25 mouse cellular contexts compared by ENCODE assay signal in genomic region chr2:6969228-6969627, GRCm38 (mm10).
DNase-seq lines count a peak whose midpoint lies in the region; ATAC-seq and TF ChIP-seq lines count a peak whose summit lies in the region.
"Had no signal": no experiment of that assay in that cellular context is flagged by ENCODE, and none has a peak within 500 bp of the region (broad histone marks: within the 10 kb centered on the region; RNA-seq: fewer than 3 reads in every experiment).

No protein-coding gene starts in this region.

- no peaks in the 10 kb centered on the region for H3K36me3 ChIP-seq in forebrain, embryonic 14.5 days (ENCODE audit: control insufficient read depth, insufficient read depth, low read length)
- H3K36me3 ChIP-seq in forebrain, embryonic 10.5 days (replicated peaks), result no peaks in the 10 kb centered on the region
- no peaks in the 10 kb centered on the region for H3K36me3 ChIP-seq in forebrain, embryonic 16.5 days (ENCODE audit: control insufficient read depth, insufficient read depth)
- no peaks in the 10 kb centered on the region for H3K36me3 ChIP-seq in liver, postnatal 0 days (replicated peaks; ENCODE audit: insufficient read depth, low read length)
- H3K36me3 ChIP-seq: embryonic facial prominence, embryonic 13.5 days; embryonic facial prominence, embryonic 15.5 days; G1E had no signal

- no peaks in the 10 kb centered on the region for H3K27me3 ChIP-seq in forebrain, embryonic 14.5 days (replicated peaks; ENCODE audit: control insufficient read depth, insufficient read depth, low read length)
- no peaks in the 10 kb centered on the region for H3K27me3 ChIP-seq in forebrain, embryonic 10.5 days (ENCODE audit: poor library complexity, severe bottlenecking)
- H3K27me3 ChIP-seq in forebrain, embryonic 16.5 days (replicated peaks; ENCODE audit: control insufficient read depth, insufficient read depth, low read length), result no peaks in the 10 kb centered on the region
- no peaks in the 10 kb centered on the region for H3K27me3 ChIP-seq in liver, postnatal 0 days (ENCODE audit: insufficient read depth, low read length)
- H3K27me3 ChIP-seq: CH12.LX; embryonic facial prominence, embryonic 13.5 days; embryonic facial prominence, embryonic 15.5 days; Patski had no signal

- no peak overlapping the region for H3K27ac ChIP-seq in forebrain, embryonic 14.5 days (ENCODE audit: low read depth, low read length)
- H3K27ac ChIP-seq in forebrain, embryonic 10.5 days, result no peak overlapping the region
- peak overlapping the region; percentile 61 for H3K27ac ChIP-seq in layer of hippocampus, adult 2 months
- H3K27ac ChIP-seq in forebrain, embryonic 16.5 days (ENCODE audit: low read length), result no peak overlapping the region; the same call in none of the 2 replicates
- no peak overlapping the region for H3K27ac ChIP-seq in liver, postnatal 0 days (ENCODE audit: low read depth)
- H3K27ac ChIP-seq: embryonic facial prominence, embryonic 13.5 days; embryonic facial prominence, embryonic 15.5 days had no signal

- peak; percentile 28 for DNase-seq in forebrain, embryonic 14.5 days (ENCODE audit: low spot score)
- no peak for DNase-seq in forebrain, embryonic 10.5 days (ENCODE audit: extremely low spot score, low spot score)
- DNase-seq in layer of hippocampus, adult 2 months (ENCODE audit: low spot score in 2 of 2), result no peak
- DNase-seq in layer of hippocampus, adult 9-10 months (ENCODE audit: low spot score), result no peak
- peak; percentile 63 for DNase-seq in brain, embryonic 14.5 days (ENCODE audit: low read depth)
- DNase-seq in liver, postnatal 0 days, result no peak
- DNase-seq: adrenal gland, adult 8-10 months; adrenal gland, postnatal 14 days; adrenal gland, postnatal 36 days; cerebellum, adult 11 months; cerebellum, adult 18-20 months; cerebellum, adult 8-10 months; cerebellum, adult 9-11 months; cerebellum, postnatal 36 days; embryo, embryonic 11 days had no signal

- H3K9ac ChIP-seq in forebrain, embryonic 14.5 days (ENCODE audit: low read length), result no peak overlapping the region
- no peak overlapping the region; the same call in 1 of the 2 replicates for H3K9ac ChIP-seq in forebrain, embryonic 16.5 days (replicated peaks; ENCODE audit: low read depth, low read length)
- H3K9ac ChIP-seq in liver, postnatal 0 days (replicated peaks), result no peak overlapping the region
- H3K9ac ChIP-seq: embryonic facial prominence, embryonic 13.5 days; embryonic facial prominence, embryonic 15.5 days had no signal

- TF ChIP-seq CTCF in layer of hippocampus, adult 2 months (conservative IDR thresholded peaks at IDR 0.05), result no peak
- TF ChIP-seq CTCF in brain, embryonic 14.5 days (IDR thresholded peaks at IDR 0.05; ENCODE audit: borderline replicate concordance, extremely low read depth, insufficient read depth, insufficient read length), result no peak
- no peak for TF ChIP-seq CTCF in liver, postnatal 0 days (IDR thresholded peaks at IDR 0.05; ENCODE audit: low read depth)

- WGBS in forebrain, embryonic 14.5 days, result 64% methylated on average over 6 of the region's 6 CpGs
- WGBS in forebrain, embryonic 10.5 days, result 89% methylated on average over 6 of the region's 6 CpGs
- WGBS in forebrain, embryonic 16.5 days, result 43% methylated on average over 6 of the region's 6 CpGs
- 79% methylated on average over 6 of the region's 6 CpGs for WGBS in liver, postnatal 0 days (ENCODE audit: insufficient replicate concordance)

- no peak for TF ChIP-seq POLR2A in brain, embryonic 14.5 days (IDR thresholded peaks at IDR 0.05; ENCODE audit: borderline replicate concordance, extremely low read depth, insufficient read depth, insufficient read length, poor library complexity, severe bottlenecking)

- H3K4me1 ChIP-seq in forebrain, embryonic 14.5 days (ENCODE audit: control insufficient read depth, insufficient read depth, low read length), result no peaks in the 10 kb centered on the region
- H3K4me1 ChIP-seq in forebrain, embryonic 10.5 days, result no peaks in the 10 kb centered on the region
- peaks cover 11% of the 10 kb centered on the region for H3K4me1 ChIP-seq in forebrain, embryonic 16.5 days (replicated peaks; ENCODE audit: control insufficient read depth, insufficient read depth, low read length)
- no peaks in the 10 kb centered on the region for H3K4me1 ChIP-seq in liver, postnatal 0 days (ENCODE audit: insufficient read depth)
- H3K4me1 ChIP-seq: embryonic facial prominence, embryonic 13.5 days; embryonic facial prominence, embryonic 15.5 days had no signal

- H3K4me2 ChIP-seq in forebrain, embryonic 14.5 days (ENCODE audit: low read length), result no peak overlapping the region
- no peak overlapping the region for H3K4me2 ChIP-seq in forebrain, embryonic 16.5 days (ENCODE audit: low read length)
- no peak overlapping the region for H3K4me2 ChIP-seq in liver, postnatal 0 days (ENCODE audit: low read depth, low read length)
- H3K4me2 ChIP-seq: embryonic facial prominence, embryonic 13.5 days; embryonic facial prominence, embryonic 15.5 days had no signal

- no peak overlapping the region for H3K4me3 ChIP-seq in forebrain, embryonic 14.5 days (ENCODE audit: low read depth, low read length)
- no peak overlapping the region for H3K4me3 ChIP-seq in forebrain, embryonic 10.5 days
- no peak overlapping the region for H3K4me3 ChIP-seq in layer of hippocampus, adult 2 months
- no peak overlapping the region for H3K4me3 ChIP-seq in forebrain, embryonic 16.5 days (replicated peaks; ENCODE audit: low read length)
- no peak overlapping the region for H3K4me3 ChIP-seq in liver, postnatal 0 days (ENCODE audit: low read depth, low read length)
- H3K4me3 ChIP-seq: embryonic facial prominence, embryonic 13.5 days; embryonic facial prominence, embryonic 15.5 days; erythroblast, embryonic 14.5 days had no signal

- peak; percentile 40; the same call in 1 of the 2 replicates for ATAC-seq in forebrain, embryonic 14.5 days
- ATAC-seq in forebrain, embryonic 16.5 days, result peak; percentile 55; the same call in 1 of the 2 replicates
- no peak for ATAC-seq in monocyte, adult 5-6 weeks (replicated peaks; ENCODE audit: insufficient number of reproducible peaks, low FRiP score, low TSS enrichment, poor library complexity, severe bottlenecking)
- ATAC-seq in liver, postnatal 0 days, result no peak
- ATAC-seq: activated CD4-positive, CD25-positive, alpha-beta regulatory T cell, adult 4 months; CD4-positive, CD25-positive, alpha-beta regulatory T cell, adult 4 months; Patski had no signal

- H3K9me3 ChIP-seq in forebrain, embryonic 14.5 days (replicated peaks; ENCODE audit: control insufficient read depth, low read length), result no peaks in the 10 kb centered on the region
- H3K9me3 ChIP-seq in forebrain, embryonic 10.5 days, result no peaks in the 10 kb centered on the region
- H3K9me3 ChIP-seq in forebrain, embryonic 16.5 days (ENCODE audit: control insufficient read depth, low read length), result no peaks in the 10 kb centered on the region
- H3K9me3 ChIP-seq in liver, postnatal 0 days (ENCODE audit: low read length), result no peaks in the 10 kb centered on the region
- H3K9me3 ChIP-seq: embryonic facial prominence, embryonic 13.5 days; embryonic facial prominence, embryonic 15.5 days; G1E had no signal

- TF ChIP-seq EP300 in liver, postnatal 0 days (IDR thresholded peaks at IDR 0.05; ENCODE audit: low read depth), result no peak

Comparison
In these comparisons a context has a peak if more than half of its experiments do, and no peak if none do; other contexts are left out.
1. DNase-seq: peak in forebrain, embryonic 14.5 days (single experiment) and brain, embryonic 14.5 days (single experiment); none in forebrain, embryonic 10.5 days (single experiment), layer of hippocampus, adult 2 months (0 of 2), layer of hippocampus, adult 9-10 months (single experiment) and liver, postnatal 0 days (single experiment).
2. ATAC-seq: peak in forebrain, embryonic 14.5 days (single experiment) and forebrain, embryonic 16.5 days (single experiment); none in monocyte, adult 5-6 weeks (single experiment) and liver, postnatal 0 days (single experiment).